Mouse (Mus musculus) megakaryocyte progenitor cell, adult 5-6 weeks (primary cell): ENCODE data around the gene Hist2h3c1. TPM values are rescaled to one million over a fixed set of nuclear protein-coding genes. Genes with fewer than 3 reads are reported as not detected.

Experiments used
- ATAC-seq: replicated peaks from 2 replicates; pipeline ENCODE4 v1.8.0; 2016; ENCODE audit warnings: mild to moderate bottlenecking, moderate TSS enrichment, inconsistent platforms; ENCODE audit not compliant: poor library complexity
- total RNA-seq, 2 experiments: library from RNA; stranded (forward) in 1 of 2; stranded (reverse) in 1 of 2; fragments of 157-497, 149-512 nt in 1 of 2; fragments of 200-1000 nt in 1 of 2; gene quantifications; 2 replicates each; pipeline versions ENCODE4 v1.2.3 to v1.2.4; 2015 to 2017

Hist2h3c1 gene
- total RNA-seq, 2 experiments from 2014 or later = 17.9 TPM; not detected in 1

DNA sequence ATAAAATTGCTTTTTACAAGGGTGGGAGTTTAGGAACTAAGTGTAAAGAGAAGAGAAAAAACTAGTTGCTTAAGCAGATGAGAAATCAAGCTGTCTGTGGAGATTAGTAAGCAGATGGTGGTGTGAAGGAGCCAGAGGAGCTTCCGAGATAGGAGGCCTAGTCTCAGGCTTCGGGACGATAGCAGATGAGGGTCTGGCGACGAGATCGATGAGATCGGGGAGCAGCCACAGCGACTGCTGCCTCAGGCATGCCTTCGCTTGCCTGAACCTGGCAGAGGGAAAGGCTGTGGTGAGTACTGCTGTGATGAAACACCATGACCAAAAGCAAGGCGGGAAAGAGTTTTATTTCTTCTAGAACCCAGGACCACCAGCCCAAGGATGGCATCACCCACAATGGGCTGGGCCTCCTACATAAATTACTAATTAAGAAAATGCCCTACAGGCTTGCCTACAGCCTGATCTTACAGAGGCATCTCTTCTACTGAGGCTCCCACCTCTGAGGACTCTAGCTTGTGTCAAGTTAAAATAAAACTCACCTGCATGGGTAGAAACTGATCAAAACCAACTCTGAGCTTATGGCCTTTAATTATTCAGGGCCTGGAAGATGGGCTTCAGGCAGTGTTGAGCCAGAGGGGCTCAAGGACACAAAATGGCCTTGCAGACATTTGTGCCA lies 8.3 kb downstream of the Hist2h3c1 start:
- ATAC-seq = peak; percentile 96

GRCm38 (mm10) chr3:96255926-96256593 lies 9.6 kb downstream of the Hist2h3c1 start:
- ATAC-seq = no peak

- no peak for ATAC-seq
Measured at GRCm38 (mm10) chr3:96257190-96257589, 10.7 kb downstream of the Hist2h3c1 start.

DNA sequence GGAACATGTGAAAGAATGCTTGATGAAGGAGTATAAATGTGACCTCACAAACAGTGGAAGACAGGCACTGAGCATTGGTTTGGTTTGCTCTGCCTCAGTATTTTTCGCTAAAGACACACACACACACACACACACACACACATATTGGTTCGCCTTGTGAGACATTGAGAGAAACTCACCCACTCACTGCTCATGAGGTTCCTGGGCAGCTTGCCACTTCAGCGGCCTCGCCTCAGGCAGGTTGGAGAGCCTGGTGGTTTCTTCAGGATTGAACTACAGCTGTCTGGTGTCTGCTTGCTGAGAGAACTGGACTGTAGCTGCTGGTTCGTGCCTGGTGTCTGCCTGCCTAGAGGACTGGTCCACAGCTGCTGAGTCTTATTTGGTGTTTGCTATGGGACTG lies 13.7 kb downstream of the Hist2h3c1 start:
- ATAC-seq = no peak

DNA sequence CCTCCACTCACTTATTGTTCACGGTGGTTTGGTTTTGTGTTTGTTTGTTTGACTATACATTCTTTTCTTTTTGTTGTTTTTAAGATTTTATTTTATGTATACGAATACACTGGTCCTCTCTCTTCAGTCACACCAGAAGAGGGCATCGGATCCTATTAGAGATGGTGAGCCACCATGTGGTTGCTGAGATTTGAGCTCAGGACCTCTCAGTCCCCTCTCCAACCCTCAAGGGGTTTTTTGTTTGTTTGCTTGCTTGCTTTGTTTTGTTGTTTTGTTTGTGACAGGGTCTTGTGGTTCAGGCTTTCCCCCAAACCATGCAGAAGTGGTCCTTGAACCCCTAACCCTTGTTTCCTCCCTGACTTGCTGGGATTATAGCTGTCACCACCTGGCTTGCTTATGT lies 15.1 kb downstream of the Hist2h3c1 start:
- no peak for ATAC-seq

DNA sequence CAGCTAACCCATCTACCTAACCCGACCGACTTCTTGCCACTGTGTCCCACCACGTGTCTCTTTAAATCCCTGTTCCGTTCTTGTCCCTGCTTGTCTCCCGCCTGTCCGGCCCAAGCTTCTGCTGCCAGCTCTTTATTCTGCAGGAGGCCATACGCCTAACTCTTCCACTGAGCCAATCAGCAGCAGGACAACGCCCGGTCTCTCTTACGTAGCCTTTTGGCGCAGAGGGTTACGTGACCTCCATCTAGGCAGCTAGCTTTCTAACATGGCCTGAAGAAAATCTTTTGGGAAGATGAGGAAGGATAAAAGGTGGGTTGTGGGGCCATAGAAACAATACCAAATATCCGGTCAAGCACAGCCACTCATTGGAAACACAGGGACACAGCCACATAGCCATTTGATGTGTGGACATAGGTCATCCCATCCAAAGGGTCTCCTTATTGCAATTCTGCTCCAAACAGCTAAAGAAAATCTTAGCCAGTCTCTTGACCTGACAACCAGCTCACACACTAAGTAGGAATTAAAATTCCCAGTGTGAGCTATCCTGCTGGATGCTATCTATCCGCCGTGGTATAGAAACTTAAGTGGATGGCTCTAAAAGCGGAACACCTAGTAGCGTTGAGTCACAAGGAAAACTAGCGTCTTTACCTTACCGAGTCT lies 15.9 kb downstream of the Hist2h3c1 start:
- ATAC-seq = peak; percentile 62

DNA sequence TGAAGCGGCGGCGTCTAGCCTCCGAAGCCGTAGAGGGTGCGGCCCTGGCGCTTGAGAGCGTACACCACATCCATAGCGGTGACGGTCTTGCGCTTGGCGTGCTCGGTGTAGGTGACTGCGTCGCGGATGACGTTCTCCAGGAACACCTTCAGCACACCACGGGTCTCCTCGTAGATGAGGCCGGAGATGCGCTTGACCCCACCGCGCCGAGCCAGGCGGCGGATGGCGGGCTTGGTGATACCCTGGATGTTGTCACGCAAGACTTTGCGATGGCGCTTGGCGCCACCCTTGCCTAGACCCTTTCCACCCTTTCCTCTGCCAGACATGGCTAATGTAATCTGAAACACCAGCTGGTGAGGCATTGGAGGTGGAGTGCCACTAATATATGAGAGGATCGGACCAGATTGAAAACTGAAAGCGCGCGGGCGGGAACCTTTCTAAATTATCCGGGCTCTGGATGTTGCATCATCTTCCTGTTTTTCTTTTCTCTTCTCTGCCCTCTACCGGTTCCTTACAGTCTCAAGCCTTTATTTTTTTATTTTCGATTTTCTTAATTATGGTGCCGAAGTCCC lies 16.6 kb downstream of the Hist2h3c1 start, which contains the start of gene Hist2h4:
Hist2h4 (minus strand) TSS at position 333 of the 572 bp plus-strand sequence.
- ATAC-seq = peak; percentile 85

DNA sequence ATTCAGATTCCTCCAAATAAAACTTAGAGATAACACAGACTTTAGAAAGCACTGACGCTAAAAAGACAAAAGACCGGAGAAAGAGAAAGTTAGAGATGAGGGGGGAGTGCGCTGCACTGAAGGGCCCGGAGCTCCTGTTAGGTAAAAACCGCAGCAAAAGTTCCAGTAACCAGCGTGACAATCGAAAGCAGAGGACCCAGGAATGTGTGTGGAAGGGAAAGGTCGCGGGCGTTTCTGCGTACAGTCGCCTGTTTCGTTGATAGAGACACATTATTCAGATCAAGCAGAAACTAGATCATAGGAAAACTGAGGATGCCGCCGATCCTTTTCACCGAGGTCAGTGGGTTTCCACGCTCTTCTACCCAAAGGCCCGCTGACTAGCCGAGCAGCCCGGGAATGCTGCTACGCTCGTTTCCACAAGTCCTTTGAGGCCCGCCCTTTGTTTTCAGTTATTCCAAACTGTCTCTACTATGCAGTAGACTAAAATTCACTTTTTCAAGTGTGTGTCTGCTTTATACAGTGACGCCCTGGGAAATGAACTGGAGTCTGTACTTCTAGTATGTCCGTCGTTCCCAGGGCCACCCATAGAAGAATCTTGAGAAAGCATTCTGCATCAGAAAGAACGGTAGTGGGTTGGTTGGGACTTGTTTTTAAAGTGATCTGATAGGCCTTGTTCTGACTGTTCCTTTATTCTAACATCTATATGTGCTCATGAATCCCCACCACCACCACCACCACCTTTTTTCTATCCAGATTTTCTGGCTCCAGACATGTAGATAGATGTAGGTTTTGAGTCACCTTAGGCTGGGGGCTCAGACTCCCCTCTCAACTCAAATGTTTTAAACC lies 17.3 kb downstream of the Hist2h3c1 start:
- ATAC-seq = peak; percentile 12; the same call in 1 of the 2 replicates

GRCm38 (mm10) chr3:96264404-96264949 lies 18.0 kb downstream of the Hist2h3c1 start:
- no peak for ATAC-seq

DNA sequence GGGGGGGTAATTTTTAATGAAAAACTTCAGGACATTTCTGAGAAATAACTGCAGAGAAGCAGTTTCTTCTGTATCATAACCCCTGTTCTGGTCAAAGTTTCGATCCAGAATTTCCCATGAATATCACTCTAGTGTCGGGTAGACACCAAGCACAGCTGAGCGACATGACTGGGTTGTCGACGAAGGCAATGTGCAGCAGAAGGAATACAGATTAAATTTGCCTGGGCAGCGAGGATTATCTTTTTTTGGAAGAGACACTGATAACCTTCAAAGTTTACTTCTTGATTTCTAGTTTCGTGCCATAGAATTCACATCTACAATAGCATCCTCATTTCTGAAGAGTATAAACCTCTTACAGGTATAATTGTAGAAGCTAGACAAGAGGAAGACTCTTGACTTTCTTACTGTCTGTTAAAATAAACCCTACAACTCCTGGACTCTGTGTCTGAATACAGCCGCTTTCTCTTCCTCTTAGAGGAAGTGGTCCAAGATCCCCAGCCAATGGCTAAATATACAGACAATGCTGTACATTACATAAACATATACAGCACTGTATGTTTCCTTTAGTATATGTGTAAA lies 19.7 kb downstream of the Hist2h3c1 start:
- no peak for ATAC-seq

DNA sequence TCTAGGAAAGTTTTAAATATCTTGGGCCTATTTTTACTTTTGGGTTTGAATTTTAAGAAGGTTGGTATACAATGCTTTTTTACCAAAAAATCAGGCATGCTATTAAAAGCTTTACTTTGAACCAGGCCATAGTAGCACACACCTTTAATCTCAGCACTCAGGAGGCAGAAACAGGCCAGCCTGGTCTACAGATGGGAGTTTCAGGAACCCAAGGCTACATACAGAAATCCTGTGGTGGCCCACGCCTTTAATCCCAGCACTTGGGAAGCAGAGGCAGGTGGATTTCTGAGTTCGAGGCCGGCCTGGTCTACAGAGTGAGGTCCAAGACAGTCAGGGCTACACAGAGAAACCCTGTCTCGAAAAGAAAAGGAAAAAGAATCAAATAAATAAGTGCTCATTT lies 21.1 kb downstream of the Hist2h3c1 start:
- no peak for ATAC-seq

DNA sequence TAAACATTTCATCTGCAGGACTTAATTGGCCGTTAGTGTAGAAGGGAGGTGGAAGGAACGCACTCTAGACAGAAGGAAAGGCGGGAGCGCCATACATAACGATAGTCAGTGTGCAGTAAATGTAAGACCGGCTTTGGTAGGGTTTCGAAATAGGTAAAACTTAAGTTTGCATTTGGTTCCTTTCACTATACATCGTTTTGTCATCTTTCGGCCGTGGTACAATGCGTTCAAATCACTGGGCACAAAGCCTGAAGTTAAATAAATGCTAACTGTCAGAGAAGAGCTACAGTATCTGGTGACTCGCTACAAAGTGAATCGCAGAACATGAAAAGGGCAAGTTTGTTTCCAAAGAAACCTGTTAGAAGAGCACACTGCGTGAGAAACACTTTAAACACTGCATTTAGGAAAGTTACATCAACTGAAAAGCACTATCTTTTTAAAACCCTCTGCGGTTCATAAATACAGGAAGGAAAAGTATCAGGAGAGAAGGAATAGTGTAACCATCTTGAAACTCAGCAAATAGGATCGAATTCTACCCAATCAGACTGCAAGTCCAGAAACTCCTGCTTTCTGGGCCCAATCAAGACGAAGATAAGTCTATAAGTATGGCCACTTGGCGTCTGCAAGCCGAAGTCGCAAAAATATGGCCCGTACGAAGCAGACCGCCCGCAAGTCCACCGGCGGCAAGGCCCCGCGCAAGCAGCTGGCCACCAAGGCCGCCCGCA lies 21.7 kb downstream of the Hist2h3c1 start, which contains the start of gene Hist2h3b:
Hist2h3b (plus strand) TSS at position 604 of the 725 bp plus-strand sequence.
- peak; percentile 40 for ATAC-seq

DNA sequence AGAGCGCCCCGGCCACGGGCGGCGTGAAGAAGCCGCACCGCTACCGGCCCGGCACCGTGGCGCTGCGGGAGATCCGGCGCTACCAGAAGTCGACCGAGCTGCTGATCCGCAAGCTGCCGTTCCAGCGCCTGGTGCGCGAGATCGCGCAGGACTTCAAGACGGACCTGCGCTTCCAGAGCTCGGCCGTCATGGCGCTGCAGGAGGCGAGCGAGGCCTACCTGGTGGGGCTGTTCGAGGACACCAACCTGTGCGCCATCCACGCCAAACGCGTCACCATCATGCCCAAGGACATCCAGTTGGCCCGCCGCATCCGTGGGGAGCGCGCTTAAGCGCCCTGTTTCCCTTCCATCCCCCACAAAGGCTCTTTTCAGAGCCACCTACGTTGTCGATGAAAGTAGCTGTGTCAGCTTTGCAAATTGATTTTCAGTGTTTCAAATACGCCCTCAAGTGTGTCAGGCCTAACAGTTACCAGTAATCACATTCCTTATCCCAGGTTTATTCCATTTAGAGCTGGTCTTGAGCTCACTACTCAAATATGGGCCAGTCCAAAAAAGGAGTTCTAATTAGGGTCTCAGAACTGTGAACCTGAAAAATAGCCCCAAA lies 22.4 kb downstream of the Hist2h3c1 start:
- peak; percentile 26 for ATAC-seq

- ATAC-seq = peak; percentile 81
Measured at GRCm38 (mm10) chr3:96269511-96270474, 23.3 kb downstream of the Hist2h3c1 start, which contains the start of gene Hist2h2bb. TSS of gene Hist2h2bb (plus strand) at chr3:96269752.

GRCm38 (mm10) chr3:96273591-96274465 lies 27.3 kb downstream of the Hist2h3c1 start:
- no peak for ATAC-seq

- ATAC-seq = peak; percentile 62
Measured at GRCm38 (mm10) chr3:96277428-96277799, 30.9 kb downstream of the Hist2h3c1 start.
